Mouse (Mus musculus): ENCODE measurements around the gene Keg1. TPM values are rescaled to one million over a fixed set of nuclear protein-coding genes. Genes with fewer than 3 reads are reported as not detected.

Keg1 gene
- total RNA-seq, 2 experiments from 2014 or later, result not detected

GRCm38 (mm10) chr19:12759656-12760055, 64.1 kb downstream of the Keg1 start:
- ATAC-seq (replicated peaks; ENCODE audit: low FRiP score, poor library complexity, severe bottlenecking), result no peak

GRCm38 (mm10) chr19:12762212-12763130, 66.9 kb downstream of the Keg1 start:
- peak; percentile 58 for ATAC-seq (replicated peaks; ENCODE audit: low FRiP score, poor library complexity, severe bottlenecking)

GRCm38 (mm10) chr19:12765308-12765707, 69.7 kb downstream of the Keg1 start, which contains the start of gene Cntf:
TSS of gene Cntf (minus strand) at chr19:12765632.
- no peak for ATAC-seq (replicated peaks; ENCODE audit: low FRiP score, poor library complexity, severe bottlenecking)

Other genes with a start within 250 kb of the Keg1 start
- gene Mpeg1, start 235.0 kb upstream of the Keg1 start, total RNA-seq (2015; ENCODE audit: low replicate concordance), result 92.8 and 101 TPM in 2 replicates
- 46.2 and 49.6 TPM in 2 replicates for gene Mpeg1, start 235.0 kb upstream of the Keg1 start, total RNA-seq (2017; ENCODE audit: low replicate concordance)
- 8.3 and 8.6 TPM in 2 replicates for gene Dtx4, start 194.3 kb upstream of the Keg1 start, total RNA-seq (2015; ENCODE audit: low replicate concordance)
- gene Dtx4, start 194.3 kb upstream of the Keg1 start, total RNA-seq (2017; ENCODE audit: low replicate concordance), result 4.2 and 6.0 TPM in 2 replicates
- gene Fam111a, start 150.0 kb upstream of the Keg1 start, total RNA-seq (2015; ENCODE audit: low replicate concordance), result 79.0 and 112 TPM in 2 replicates
- 78.5 and 79.9 TPM in 2 replicates for gene Fam111a, start 150.0 kb upstream of the Keg1 start, total RNA-seq (2017; ENCODE audit: low replicate concordance)
- not detected in 2 replicates for gene Gm4952, start 95.8 kb upstream of the Keg1 start, total RNA-seq (2015; ENCODE audit: low replicate concordance)
- gene Gm4952, start 95.8 kb upstream of the Keg1 start, total RNA-seq (2017; ENCODE audit: low replicate concordance), result 0.14 TPM in 1 of 2 replicates, not detected in the other
- gene Glyat, start 62.5 kb upstream of the Keg1 start, total RNA-seq (2015; ENCODE audit: low replicate concordance), result not detected in 2 replicates
- not detected in 2 replicates for gene Glyat, start 62.5 kb upstream of the Keg1 start, total RNA-seq (2017; ENCODE audit: low replicate concordance)
- not detected in 2 replicates for gene Olfr1442, start 25.3 kb upstream of the Keg1 start, total RNA-seq (2015; ENCODE audit: low replicate concordance)
- gene Olfr1442, start 25.3 kb upstream of the Keg1 start, total RNA-seq (2017; ENCODE audit: low replicate concordance), result not detected in 2 replicates
- not detected in 2 replicates for gene Olfr1443, start 17.7 kb upstream of the Keg1 start, total RNA-seq (2015; ENCODE audit: low replicate concordance)
- gene Olfr1443, start 17.7 kb upstream of the Keg1 start, total RNA-seq (2017; ENCODE audit: low replicate concordance), result not detected in 2 replicates
- gene Cntf, start 69.8 kb downstream of the Keg1 start, total RNA-seq (2015; ENCODE audit: low replicate concordance), result 7.5 TPM in 1 of 2 replicates, not detected in the other
- not detected in 2 replicates for gene Cntf, start 69.8 kb downstream of the Keg1 start, total RNA-seq (2017; ENCODE audit: low replicate concordance)
- 21.7 and 24.5 TPM in 2 replicates for gene Zfp91, start 100.3 kb downstream of the Keg1 start, total RNA-seq (2015; ENCODE audit: low replicate concordance)
- 34.2 and 51.3 TPM in 2 replicates for gene Zfp91, start 100.3 kb downstream of the Keg1 start, total RNA-seq (2017; ENCODE audit: low replicate concordance)
- 3.8 and 5.6 TPM in 2 replicates for gene Lpxn, start 100.4 kb downstream of the Keg1 start, total RNA-seq (2015; ENCODE audit: low replicate concordance)
- gene Lpxn, start 100.4 kb downstream of the Keg1 start, total RNA-seq (2017; ENCODE audit: low replicate concordance), result 3.3 and 4.3 TPM in 2 replicates
- not detected in 2 replicates for gene Gm5244, start 150.9 kb downstream of the Keg1 start, total RNA-seq (2015; ENCODE audit: low replicate concordance)
- gene Gm5244, start 150.9 kb downstream of the Keg1 start, total RNA-seq (2017; ENCODE audit: low replicate concordance), result not detected in 2 replicates
- gene Olfr1444, start 161.5 kb downstream of the Keg1 start, total RNA-seq (2015; ENCODE audit: low replicate concordance), result not detected in 2 replicates
- not detected in 2 replicates for gene Olfr1444, start 161.5 kb downstream of the Keg1 start, total RNA-seq (2017; ENCODE audit: low replicate concordance)
- gene Olfr1445, start 188.1 kb downstream of the Keg1 start, total RNA-seq (2015; ENCODE audit: low replicate concordance), result not detected in 2 replicates
- gene Olfr1445, start 188.1 kb downstream of the Keg1 start, total RNA-seq (2017; ENCODE audit: low replicate concordance), result not detected in 2 replicates
- not detected in 2 replicates for gene Olfr1446, start 197.7 kb downstream of the Keg1 start, total RNA-seq (2015; ENCODE audit: low replicate concordance)
- gene Olfr1446, start 197.7 kb downstream of the Keg1 start, total RNA-seq (2017; ENCODE audit: low replicate concordance), result 0.42 TPM in 1 of 2 replicates, not detected in the other
- not detected in 2 replicates for gene Olfr1447, start 208.0 kb downstream of the Keg1 start, total RNA-seq (2015; ENCODE audit: low replicate concordance)
- not detected in 2 replicates for gene Olfr1447, start 208.0 kb downstream of the Keg1 start, total RNA-seq (2017; ENCODE audit: low replicate concordance)
- not detected in 2 replicates for gene Olfr1448, start 228.6 kb downstream of the Keg1 start, total RNA-seq (2015; ENCODE audit: low replicate concordance)
- 0.42 TPM in 1 of 2 replicates, not detected in the other for gene Olfr1448, start 228.6 kb downstream of the Keg1 start, total RNA-seq (2017; ENCODE audit: low replicate concordance)
- gene Olfr1449, start 235.1 kb downstream of the Keg1 start, total RNA-seq (2015; ENCODE audit: low replicate concordance), result not detected in 2 replicates
- gene Olfr1449, start 235.1 kb downstream of the Keg1 start, total RNA-seq (2017; ENCODE audit: low replicate concordance), result not detected in 2 replicates

All from erythroblast, adult 5-6 weeks (primary cell).